Mouse (Mus musculus) monocyte, adult 2 months (primary cell): ENCODE results near the gene B3gnt9.

Experiments
- DNase-seq, 2 experiments: peaks; one replicate each; pipeline ENCODE4 v3.0.0; 2022; ENCODE audit warnings: low spot score in 2 of 2, low read depth in 1 of 2

The B3gnt9 gene

DNA sequence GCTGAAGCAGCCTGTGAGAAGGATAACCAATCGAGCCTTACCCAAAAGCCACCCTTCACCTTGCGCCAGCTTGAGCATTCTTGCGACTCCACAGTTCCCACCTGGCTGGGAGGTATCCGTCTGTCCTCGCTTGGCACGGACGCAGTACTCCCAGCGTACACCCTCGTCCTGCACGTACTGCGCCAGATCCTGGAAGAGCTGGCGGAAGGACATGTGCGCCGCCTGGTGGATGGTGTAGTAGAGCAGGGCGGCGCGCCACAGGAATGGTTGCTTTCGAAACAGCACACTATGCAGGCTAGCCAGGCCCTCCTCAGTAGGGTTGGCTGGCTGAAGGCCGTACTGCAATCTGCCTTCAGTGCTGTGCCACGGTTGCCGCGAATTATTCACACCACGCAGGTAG lies 28.1 kb upstream of the B3gnt9 start:
- DNase-seq = no peak

DNA sequence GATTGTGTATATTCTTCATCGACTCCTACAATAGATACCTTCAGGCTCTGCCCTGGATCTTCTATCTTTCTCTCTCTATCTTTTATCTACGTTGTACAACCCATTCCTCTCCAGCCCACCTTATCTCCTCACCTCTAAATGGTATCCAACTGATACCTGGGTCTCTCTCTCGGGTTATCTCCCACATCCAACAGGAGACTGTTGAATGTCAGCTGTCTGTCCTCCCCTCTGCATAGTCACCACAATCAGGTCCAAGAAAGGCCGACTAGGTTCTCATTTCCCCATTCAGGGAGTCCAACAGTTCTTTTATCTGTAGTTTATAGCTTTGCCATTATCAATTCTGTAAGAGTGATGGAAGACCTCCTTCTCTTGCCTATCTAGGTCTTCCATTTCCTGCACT lies 27.3 kb upstream of the B3gnt9 start:
- DNase-seq = no peak

DNA sequence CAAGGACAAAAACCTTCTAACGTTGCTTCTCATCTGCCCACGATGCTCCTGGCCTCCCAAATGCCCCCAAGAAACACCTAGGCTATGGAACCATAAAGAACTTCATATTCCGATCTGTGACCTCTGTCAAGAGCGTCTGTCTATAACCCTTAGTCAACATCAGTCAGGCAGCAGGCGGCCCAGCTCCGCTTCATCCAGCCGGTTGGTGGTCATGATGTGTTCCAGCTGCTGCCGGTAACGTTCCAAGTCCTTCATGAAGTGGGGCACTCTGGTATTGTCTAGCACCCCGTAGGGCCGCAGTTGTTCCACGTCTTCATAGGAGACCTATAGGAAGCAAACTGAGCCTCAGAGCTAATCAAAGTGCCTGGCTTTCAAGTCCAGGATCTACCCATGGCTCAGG lies 26.9 kb upstream of the B3gnt9 start:
- no peak for DNase-seq

DNA sequence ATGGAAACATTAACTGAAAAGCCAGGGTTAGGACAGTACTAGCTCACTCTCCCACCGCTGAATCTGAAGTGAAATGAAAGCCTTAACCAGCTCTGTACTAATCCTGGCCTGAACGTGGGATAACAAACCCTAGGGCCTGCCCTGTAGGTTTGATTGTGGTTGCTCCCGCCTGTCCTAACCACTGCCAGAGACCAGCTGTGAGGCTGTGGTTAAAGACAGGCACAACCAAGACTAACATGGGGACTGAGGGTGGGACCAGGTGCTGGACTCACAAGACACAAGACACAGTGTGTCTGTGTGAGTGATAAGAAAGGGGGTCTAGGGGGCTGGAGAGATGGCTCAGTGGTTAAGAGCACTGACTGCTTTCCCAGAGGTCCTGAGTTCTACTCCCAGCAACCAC lies 25.6 kb upstream of the B3gnt9 start:
- DNase-seq = no peak

DNA sequence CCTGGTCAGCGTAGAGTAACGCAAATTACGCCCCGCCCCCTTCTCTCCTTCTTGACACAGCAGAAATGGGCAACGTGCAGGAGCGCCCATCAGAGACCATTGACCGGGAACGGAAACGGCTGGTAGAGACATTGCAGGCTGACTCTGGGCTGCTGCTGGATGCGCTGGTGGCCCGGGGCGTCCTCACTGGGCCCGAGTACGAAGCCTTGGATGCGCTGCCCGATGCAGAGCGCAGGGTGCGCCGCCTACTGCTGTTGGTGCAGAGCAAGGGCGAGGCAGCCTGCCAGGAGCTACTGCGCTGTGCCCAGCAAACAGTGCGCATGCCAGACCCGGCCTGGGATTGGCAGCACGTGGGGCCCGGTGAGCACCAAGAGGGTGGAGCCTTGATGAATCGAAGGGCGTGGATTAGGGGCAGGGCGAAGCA lies 24.0 kb upstream of the B3gnt9 start:
- DNase-seq = no peak

DNA sequence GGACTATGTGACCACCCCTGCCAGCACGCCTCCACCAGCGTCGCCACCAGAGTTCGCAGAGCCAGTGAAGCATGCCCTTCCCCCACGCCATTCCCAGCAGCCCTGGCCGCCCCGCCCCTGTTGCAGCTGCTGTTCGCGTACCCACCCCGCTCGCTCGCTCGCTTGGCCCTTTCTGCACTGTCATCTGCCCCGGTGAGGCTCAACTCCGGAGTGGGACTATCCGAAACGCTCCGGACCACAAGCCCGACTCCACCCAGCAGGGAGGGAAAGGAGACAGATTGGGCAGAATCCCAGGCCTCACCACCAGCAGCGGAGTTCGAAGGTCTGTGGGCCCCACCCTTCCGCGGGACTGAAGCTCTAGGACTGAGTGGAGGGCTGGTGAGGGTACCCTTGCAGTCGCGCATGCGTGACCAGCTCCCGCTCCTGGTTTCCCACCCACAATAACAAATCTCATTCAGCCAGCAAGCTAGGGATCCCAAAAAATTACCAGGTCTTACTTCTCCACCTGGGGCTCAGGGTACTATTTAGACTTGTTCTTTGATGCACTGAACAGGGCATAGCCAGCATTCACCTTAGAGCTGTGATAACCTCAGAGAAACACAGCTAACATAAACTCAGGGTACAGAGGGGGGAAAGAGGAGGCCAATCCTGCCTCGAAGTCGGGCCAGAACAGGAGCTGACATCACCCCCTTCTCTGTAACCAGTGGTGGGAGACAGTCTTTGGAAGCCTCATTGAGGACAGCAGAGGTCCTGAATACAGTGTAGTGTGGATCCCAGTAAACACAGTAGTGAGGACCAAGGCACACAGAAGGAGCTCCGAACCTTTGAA lies 21.6 kb upstream of the B3gnt9 start:
- no peak for DNase-seq

DNA sequence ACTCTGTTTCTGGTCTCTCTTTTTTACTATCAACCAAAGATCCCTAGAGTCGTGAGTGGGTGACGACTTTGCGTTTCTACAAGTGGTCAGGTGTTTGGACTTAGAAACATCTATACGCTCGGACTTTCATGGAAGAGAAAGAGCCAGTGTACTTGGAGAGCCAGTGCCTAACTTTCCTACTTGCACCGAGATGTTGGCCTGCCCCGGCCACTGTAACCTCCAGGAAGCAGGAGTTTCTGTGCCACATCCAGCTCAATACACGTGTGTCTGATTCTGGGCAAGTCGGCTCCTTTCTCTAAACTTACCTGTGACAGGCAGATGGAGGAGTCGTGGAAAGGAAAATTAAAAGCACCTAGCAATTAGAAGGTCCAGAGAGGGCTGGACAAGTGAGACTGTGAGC lies 20.9 kb upstream of the B3gnt9 start, which contains the start of gene Nol3:
TSS of gene Nol3 (plus strand) at position 301 of the 400 bp plus-strand sequence.
- DNase-seq = no peak

DNA sequence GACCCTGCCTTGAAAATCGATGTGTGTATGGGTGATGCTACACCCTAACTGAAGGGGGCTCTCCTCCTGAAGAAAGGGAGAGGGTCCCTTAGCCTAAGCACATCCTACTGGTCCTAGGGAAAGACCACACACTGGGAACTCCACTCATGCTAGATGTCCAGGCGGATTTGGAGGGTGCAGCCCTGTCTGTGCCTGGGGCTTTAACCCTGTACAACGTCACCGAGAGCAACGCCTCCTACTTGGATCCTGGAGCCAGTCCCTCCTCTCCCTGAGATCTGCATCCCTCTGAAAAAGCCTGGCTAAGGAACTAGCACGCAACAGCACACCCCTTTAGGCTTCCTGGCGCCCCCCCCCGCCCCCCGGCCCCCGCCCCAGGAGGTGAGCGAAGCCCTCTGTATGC lies 20.4 kb upstream of the B3gnt9 start:
- no peak for DNase-seq

DNA sequence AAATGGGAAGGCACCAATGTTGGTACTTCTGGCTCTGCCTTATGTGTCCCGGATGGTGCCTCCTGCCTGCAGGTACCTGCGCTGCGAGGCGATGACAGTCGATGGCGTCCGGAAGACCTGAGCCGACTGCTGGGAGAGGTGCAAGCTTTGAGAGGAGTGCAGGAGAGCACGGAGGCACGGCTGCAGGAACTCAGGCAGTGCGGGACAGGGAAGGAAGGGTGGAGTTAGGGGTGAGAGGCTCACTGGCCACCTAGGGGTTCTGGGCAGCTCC lies 15.9 kb upstream of the B3gnt9 start:
- DNase-seq = no peak

DNA sequence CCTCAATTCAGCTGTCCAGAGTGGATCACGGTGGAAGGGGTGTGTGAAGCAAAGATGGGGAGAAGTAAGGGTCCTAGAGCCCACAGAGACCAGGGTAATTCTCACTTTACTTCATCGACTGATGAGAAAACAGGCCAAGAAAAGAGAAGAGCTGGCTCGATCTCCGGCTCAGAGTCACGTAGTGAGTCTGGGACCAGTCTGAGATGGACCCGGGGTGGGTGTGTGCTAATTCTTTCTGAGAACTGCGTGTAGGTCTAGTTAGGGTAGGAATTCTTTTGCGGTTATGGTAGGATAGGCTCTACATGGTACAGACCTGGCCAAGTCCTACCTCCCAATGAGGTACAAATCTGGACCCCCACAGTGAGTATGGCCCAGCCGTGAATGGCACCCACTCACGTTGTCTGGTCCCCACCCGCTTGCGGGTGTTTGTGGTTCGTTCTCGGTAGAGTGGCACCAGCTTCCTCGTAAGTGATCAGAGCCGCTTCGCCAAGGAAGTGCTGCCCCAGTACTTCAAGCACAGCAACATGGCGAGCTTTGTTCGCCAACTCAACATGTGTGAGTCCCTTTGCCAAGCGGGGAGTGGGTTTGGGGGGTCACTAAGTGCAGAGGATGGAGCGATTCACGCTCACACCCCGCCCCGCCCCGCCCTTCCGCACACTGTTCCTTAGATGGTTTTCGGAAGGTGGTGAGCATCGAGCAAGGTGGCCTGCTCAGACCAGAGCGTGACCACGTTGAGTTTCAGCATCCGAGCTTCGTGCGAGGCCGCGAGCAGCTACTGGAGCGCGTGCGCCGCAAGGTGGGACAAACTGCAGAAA lies 15.4 kb upstream of the B3gnt9 start:
- no peak for DNase-seq

DNA sequence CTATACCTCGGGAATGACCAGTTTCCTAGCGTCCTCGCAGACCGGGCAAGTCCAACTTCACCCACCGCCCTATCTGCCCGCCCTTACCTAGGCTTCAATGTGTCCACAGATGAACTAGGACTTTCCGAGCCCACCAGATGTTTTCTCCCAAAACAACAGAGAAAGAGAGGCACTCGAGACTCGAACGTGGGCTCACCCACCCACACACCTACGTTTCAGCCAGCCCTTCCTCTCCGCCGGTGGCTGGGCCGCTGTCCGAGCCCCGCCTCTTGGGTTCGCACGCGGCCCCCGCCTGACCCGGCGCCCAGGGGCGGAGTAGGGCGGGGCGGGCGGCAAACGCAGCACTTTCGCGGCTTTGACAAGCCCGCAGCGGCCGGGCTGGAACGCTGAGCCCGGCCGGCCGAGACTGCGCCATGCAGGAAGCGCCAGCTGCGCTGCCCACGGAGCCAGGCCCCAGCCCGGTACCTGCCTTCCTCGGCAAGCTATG lies 14.6 kb upstream of the B3gnt9 start, which contains the start of gene Hsf4:
TSS of gene Hsf4 (plus strand) at position 341 of the 487 bp plus-strand sequence.
- DNase-seq = no peak

DNA sequence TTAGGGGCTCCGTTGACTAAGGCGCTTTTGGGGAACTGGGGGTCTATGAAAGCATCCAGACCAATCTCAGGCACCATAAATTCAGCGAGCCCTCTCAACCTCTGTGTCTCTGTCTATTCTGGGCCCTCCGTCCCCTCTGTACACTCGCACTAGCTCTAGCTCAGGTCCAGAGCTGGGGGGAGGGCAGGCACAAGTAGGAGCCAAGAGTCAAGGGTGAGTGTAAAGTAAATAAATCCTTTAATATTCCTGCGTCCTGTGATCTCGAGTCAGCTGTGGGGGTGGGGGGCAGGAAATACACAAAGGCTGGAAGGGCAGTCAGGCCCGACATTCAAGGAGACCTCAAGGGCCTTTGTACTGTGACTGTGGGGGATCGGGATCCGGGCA lies 14.1 kb upstream of the B3gnt9 start:
- DNase-seq = no peak

DNA sequence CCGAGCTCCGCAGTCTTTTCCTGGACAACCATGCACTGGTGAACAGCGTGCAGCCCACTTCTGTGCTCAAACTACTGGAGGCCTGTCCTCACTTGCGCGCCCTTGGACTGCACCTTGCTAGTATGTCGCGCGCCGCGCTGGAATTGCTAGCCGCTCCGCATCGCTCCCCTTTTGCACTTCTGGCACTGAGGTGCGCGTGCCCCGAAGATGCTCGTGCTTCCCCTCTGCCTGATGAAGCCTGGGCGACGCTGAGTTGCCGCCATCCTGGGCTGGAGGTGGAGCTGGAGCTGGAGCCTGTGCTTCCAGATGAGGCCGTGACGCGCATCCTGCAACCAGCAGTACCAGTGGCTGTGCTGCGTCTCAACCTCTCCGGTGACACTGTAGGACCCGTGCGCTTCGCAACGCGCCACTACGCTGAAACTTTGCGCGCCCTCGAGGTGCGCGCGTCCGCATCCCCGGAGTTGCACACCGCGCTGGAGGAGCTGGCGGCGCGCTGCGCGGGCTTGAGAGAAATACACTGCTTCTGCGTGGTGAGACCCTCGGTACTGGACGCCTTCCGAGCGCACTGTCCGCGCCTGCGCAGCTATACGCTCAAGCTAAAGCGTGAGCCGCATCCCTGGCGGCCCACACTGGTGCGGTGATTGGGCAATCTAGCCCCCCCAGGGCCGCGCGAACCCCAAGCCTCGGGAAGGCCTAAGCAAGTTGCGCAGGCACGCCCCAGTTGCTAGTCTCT lies 13.6 kb upstream of the B3gnt9 start:
- no peak for DNase-seq

DNA sequence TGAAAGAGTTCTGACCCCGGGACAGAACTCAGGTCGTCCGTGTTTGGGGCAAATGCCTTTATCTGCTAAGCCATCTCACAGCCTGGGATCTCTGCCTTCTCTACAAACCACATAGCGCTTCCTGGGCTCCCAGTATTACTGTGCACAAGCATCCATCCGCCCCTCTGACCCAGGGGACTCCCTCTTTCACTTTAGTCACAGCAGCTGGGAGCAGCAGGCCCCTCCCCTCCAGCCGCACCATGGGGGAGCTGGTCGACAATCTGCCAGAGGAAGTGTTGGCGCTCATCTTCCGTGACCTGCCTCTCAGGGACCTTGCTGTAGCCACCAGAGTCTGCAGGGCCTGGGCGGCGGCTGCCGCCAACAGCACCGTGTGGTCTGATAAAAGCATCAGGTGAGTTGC lies 11.8 kb upstream of the B3gnt9 start:
- DNase-seq = no peak

DNA sequence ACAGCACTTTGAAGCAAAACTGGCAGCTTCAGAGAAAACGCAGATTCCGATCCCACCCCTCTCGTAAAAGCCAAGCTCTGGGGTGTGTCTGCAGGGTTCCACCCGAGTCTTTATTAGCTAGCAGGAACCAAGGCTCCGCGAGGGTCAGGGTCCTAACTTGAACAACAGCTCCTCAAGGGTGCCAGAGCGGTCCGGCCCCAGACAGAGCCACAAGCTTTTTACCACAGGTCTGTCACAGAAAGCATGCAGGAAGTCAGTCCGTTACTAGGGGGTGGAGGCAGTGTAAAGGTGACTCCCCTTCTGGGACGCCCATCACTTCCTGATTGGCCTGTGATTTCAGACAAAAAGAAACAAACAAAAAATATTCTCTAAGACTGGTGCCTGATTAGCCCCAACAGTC lies 10.2 kb upstream of the B3gnt9 start:
- DNase-seq = no peak

DNA sequence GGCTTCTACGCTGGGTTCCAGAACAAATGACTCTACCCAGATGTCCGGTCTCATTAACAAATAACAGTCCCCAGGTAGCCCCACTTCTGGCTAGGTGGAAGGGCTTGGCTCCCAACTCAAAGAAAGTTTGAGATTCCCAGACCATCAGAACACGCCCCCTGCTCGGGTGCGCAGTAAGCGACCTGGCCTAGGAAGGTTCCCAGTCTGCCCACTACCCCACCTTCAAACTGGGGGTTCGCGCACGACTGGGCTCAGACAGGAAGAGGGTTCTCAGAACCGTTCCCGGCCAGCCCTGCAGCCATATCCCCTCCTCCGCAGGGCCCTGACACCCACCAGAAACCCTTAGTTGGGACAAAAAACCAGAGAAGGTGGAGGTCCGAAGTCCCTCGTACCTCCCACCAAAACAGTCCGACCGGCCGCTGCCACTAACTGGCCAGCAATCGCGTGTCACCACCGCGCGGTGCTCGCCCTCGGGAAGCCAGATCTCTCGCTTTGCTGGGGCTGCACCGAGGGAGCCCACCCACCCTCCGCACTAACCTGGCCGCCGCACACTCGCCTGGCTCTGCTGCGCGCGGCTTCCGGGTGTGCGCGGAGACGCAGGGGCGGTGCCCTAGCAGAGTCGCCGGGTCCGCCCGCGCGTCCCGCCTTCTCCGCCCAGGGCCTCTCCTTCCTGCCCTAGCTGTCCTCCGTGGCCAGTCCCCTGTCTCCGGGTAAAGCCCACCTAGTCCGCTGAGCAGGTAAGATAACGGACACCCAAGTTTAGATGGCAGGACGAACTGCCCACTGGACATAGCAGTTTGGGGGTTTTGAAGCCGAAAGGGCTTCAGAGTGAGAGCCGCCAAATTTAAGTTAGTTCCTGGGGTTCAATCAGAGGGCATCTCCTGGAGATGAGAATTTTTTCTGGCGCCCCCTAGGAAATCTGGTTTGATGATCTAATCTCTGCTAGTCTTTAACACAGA lies 9.3 kb upstream of the B3gnt9 start, which contains the start of the genes Tradd and Fbxl8:
TSS of gene Tradd (minus strand) at position 586 of the 959 bp plus-strand sequence.
TSS of gene Fbxl8 (plus strand) at position 625 of the 959 bp plus-strand sequence.
- DNase-seq = peak in 1 of 2 experiments; percentile 47

DNA sequence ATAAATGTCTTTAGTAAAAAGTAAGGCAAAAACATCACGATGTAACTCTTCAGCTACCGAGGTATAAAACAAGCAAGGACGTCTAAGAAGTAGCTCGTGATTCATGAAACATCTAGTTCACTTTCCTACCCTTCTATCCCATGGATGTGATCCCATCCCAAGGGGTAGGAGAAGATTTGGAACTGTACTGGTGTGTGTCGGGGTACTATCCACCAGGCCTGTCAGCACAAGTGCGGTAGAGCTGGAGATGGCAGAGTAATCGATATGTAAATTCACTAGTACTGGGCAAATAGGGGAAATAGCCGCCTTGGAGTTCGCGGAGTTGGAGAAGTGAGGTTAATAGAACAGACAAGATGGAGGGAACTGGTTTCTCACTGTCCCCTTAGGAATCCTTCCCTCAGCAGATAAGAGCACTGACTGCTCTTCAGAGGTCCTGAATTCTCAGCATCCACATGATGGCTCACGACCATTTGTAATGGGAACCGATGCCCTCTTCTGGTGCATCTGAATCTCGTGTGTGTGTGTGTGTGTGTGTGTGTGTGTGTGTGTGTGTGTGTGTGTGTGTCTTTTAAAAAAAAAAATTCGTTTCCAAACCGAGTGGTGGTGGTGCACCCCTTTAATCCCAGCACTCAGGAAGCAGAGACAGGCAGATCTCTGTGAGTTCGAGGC lies 8.4 kb upstream of the B3gnt9 start:
- no peak for DNase-seq

DNA sequence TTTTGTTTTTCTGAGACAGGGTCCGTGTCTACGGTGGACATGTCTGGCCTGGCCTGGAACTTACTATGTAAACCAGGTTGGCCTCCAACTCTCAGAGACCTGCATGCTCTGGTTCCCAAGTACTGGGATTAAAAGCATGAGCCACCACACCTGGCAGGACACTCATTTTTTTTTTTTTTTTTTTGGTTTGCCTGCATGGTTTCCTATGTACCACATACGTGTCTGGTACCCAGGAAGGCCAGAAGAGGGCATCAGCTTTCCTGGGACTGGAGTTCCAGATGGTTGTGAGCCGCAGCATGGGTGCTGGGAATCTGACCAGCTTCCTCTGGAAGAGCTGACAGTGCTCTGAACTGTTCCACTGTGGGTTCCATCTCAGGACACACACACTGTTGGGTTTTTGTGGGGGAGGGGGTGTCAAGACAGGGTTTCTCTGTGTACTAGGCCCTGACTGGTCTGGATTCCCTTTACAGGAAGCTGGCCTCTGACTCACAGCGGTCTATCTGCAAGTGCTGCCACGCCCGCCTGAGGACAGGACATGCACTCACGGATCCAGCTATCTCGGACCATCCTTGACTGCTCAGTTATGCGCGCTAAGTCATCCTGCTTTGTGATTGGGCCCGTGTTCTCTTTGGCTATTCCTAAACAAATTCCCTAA lies 6.5 kb upstream of the B3gnt9 start:
- no peak for DNase-seq

DNA sequence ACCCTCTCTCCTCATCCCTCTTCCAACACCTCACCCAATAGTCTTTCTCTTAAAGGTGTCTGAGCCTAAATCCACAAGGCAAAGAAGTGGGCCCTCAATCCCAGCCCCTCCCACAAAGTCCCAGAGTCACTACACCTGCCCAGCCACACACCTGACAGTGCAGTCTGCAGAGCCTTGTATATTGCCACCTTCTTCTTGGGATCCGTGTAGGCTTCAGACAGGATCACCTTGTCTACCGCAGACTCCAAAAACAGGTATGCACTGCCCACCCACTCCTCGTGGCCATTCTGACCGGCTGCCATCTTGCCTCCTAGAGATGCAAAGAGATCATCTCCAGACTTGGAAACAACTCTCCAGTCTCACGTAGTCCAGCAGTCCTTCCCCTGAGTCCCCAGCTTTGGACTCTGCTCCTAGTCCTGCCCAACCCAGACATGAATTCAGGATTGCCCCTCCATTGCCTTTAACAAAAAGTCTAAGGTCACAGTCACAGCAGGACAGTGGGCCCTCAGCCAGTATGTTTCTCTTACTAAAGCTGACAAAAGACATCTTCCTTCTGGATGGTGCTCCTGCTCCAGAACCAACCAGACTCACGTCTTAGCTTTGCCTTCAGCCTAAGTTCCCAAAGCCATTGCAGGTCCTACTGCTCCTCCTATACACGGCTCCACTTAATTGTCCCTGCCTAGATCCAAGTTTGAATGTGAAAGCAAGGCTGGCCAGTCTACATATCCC lies 5.6 kb upstream of the B3gnt9 start:
- DNase-seq = no peak
